Mouse (Mus musculus) heart, postnatal 0 days (tissue): Measurements from ENCODE around the gene Sez6l.

ENCODE experiments used
- CTCF ChIP-seq: IDR thresholded peaks from 2 replicates; pipeline ENCODE4 v1.5.1; 2016; ENCODE audit warnings: antibody characterized with exemption, control low read depth, low read depth
- EP300 ChIP-seq: IDR thresholded peaks from 2 replicates; pipeline ENCODE4 v1.6.1; 2016; ENCODE audit warnings: antibody characterized with exemption, low read depth

- TF ChIP-seq CTCF: no peak
- TF ChIP-seq EP300: no peak
Measured at GRCm38 (mm10) chr5:112531111-112531510, 45.9 kb downstream of the Sez6l start.
